Mouse (Mus musculus) stomach, embryonic 14.5 days (tissue): Measurements from ENCODE around the gene Caskin1. TPM values are rescaled to one million over a fixed set of nuclear protein-coding genes. Genes with fewer than 3 reads are reported as not detected.

Experiments
- ATAC-seq: fragments of 200-750 bp; cut with Nextera tagmentation; 2 replicates; pipeline ENCODE4 v1.8.0; 2017; ENCODE audit warnings: low read depth, moderate TSS enrichment; ENCODE audit not compliant: insufficient number of reproducible peaks, insufficient read depth, low FRiP score
- H3K27ac ChIP-seq: fragments of 300-500 bp; sonication (generic); 2 replicates; pipeline ENCODE4 v1.5.1; 2014; ENCODE audit warnings: mild to moderate bottlenecking, low read length, moderate library complexity, mixed read lengths
- H3K27me3 ChIP-seq: fragments of 300-500 bp; sonication (generic); 2 replicates; pipeline ENCODE4 v1.6.1; 2014; ENCODE audit warnings: low read length, control low read depth, mixed read lengths; ENCODE audit not compliant: control insufficient read depth, insufficient read depth
- H3K36me3 ChIP-seq: fragments of 300-500 bp; sonication (generic); 2 replicates; pipeline ENCODE4 v1.6.1; 2014; ENCODE audit warnings: mild to moderate bottlenecking, control low read depth, low read length, moderate library complexity, mixed read lengths; ENCODE audit not compliant: control insufficient read depth, insufficient read depth
- H3K4me1 ChIP-seq: fragments of 300-500 bp; sonication (generic); 2 replicates; pipeline ENCODE4 v1.6.1; 2014; ENCODE audit warnings: low read length, control low read depth, mixed read lengths; ENCODE audit not compliant: control insufficient read depth, insufficient read depth
- H3K4me2 ChIP-seq: fragments of 300-500 bp; sonication (generic); replicated peaks from 2 replicates; pipeline ENCODE4 v1.6.1; 2014; ENCODE audit warnings: low read depth, low read length, control low read depth
- H3K4me3 ChIP-seq: fragments of 300-500 bp; sonication (generic); 2 replicates; pipeline ENCODE4 v1.5.1; 2014; ENCODE audit warnings: low read depth, low read length, control low read depth
- H3K9ac ChIP-seq: fragments of 300-500 bp; sonication (generic); replicated peaks from 2 replicates; pipeline ENCODE4 v1.6.1; 2014; ENCODE audit warnings: low read depth, mild to moderate bottlenecking, control low read depth, low read length, moderate library complexity, mixed read lengths
- H3K9me3 ChIP-seq: fragments of 300-500 bp; sonication (generic); 2 replicates; pipeline ENCODE4 v1.6.1; 2016; ENCODE audit warnings: low read depth, low read length, control low read depth; ENCODE audit not compliant: control insufficient read depth
- WGBS: fragments of 180-500 bp; shearing (Covaris S2); extraction: QIAGEN DNeasy Blood & Tissue Kit; methylation state at CpG from one replicate; pipeline ENCODE4 v1.1.7; 2014; 5-methylcytosine and 5-hydroxymethylcytosine counted together
- polyA plus RNA-seq: library from polyadenylated mRNA; unstranded; fragments of >200 nt; fragmentation: Nextera tagmentation; extraction: Ambion mirVana; gene quantifications from 2 replicates; pipeline ENCODE4 v1.2.1, GENCODE M21; 2014

Caskin1 gene
- polyA plus RNA-seq, 1 experiment from 2014 or later = 3.8 TPM

GRCm38 (mm10) chr17:24529883-24530282 lies 41.5 kb downstream of the Caskin1 start:
- Histone ChIP-seq H3K27me3 (no peaks in the 10 kb centered on the region), H3K4me1 (peaks cover 27% of the 10 kb centered on the region), H3K36me3 (peaks cover 16% of the 10 kb centered on the region; the same call in 1 of the 2 replicates), H3K4me3 (peak overlapping the region; percentile 85), H3K9ac (peak overlapping the region; percentile 57), H3K9me3 (no peaks in the 10 kb centered on the region), H3K27ac (peak overlapping the region; percentile 56; the same call in 1 of the 2 replicates), H3K4me2 (peak overlapping the region; percentile 84)
- ATAC-seq = no peak
- WGBS = 29% methylated on average over 5 of the region's 5 CpGs

DNA sequence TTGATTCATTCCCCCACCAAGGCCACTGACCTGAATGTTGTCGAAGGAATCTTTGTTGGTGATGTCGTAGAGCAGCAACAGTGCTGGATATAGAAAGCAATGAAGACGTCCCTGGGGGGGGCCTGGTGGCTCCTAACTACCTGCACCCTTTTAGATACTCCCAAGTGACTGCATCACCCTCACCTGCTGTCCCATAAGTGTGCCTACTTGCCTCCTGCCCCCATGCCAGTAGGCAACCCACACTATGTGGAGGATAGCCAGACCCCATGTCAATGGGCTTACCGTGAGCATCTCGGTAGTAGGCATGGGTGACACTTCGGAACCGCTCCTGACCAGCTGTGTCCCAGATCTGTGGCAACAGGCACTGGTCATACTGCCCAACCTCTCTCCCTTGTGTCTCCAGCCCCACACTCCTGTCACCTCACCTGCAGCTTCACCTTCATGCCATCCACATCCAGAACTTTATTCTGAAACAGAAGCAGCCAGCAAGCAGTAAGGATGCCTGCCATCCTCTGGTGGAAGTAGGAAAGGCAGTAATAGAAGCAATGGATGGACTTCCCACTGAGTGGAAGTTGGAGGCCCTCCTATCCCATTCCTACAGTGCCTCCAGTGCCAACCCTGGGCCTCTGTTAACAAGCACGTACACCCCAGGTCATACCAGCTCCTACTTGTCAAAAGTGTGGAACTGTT lies 42.1 kb downstream of the Caskin1 start:
- Histone ChIP-seq H3K4me3 (peak overlapping the region; percentile 85; the same call in 1 of the 2 replicates), H3K36me3 (peaks cover 16% of the 10 kb centered on the region; the same call in 1 of the 2 replicates), H3K27ac (peak overlapping the region; percentile 56; the same call in 1 of the 2 replicates), H3K4me1 (peaks cover 27% of the 10 kb centered on the region), H3K4me2 (peak overlapping the region; percentile 84), H3K9ac (peak overlapping the region; percentile 57), H3K9me3 (no peaks in the 10 kb centered on the region), H3K27me3 (no peaks in the 10 kb centered on the region)
- 34% methylated on average over 8 of the region's 8 CpGs for WGBS
- no peak for ATAC-seq

GRCm38 (mm10) chr17:24531064-24531463 lies 42.7 kb downstream of the Caskin1 start:
- WGBS = 60% methylated on average over 3 of the region's 3 CpGs
- 0 out of 2 replicates have a peak overlapping the region, but pooled peaks have one; percentile 84 for H3K4me2 ChIP-seq
- peaks cover 27% of the 10 kb centered on the region for H3K4me1 ChIP-seq
- H3K27me3 ChIP-seq = no peaks in the 10 kb centered on the region
- no peak overlapping the region for H3K9ac ChIP-seq
- no peaks in the 10 kb centered on the region for H3K9me3 ChIP-seq
- no peak overlapping the region for H3K4me3 ChIP-seq
- H3K36me3 ChIP-seq = peaks cover 16% of the 10 kb centered on the region; the same call in 1 of the 2 replicates
- no peak overlapping the region for H3K27ac ChIP-seq
- ATAC-seq = no peak

- ATAC-seq = no peak
- no peak overlapping the region for H3K4me2 ChIP-seq
- peaks cover 20% of the 10 kb centered on the region for H3K4me1 ChIP-seq
- H3K9me3 ChIP-seq = no peaks in the 10 kb centered on the region
- H3K4me3 ChIP-seq = no peak overlapping the region
- H3K27ac ChIP-seq = no peak overlapping the region
- H3K9ac ChIP-seq = no peak overlapping the region
- WGBS = 70% methylated on average over 7 of the region's 7 CpGs
- no peaks in the 10 kb centered on the region for H3K27me3 ChIP-seq
- peaks cover 16% of the 10 kb centered on the region; the same call in 1 of the 2 replicates for H3K36me3 ChIP-seq
Observed at GRCm38 (mm10) chr17:24532045-24532444, 43.6 kb downstream of the Caskin1 start.

DNA sequence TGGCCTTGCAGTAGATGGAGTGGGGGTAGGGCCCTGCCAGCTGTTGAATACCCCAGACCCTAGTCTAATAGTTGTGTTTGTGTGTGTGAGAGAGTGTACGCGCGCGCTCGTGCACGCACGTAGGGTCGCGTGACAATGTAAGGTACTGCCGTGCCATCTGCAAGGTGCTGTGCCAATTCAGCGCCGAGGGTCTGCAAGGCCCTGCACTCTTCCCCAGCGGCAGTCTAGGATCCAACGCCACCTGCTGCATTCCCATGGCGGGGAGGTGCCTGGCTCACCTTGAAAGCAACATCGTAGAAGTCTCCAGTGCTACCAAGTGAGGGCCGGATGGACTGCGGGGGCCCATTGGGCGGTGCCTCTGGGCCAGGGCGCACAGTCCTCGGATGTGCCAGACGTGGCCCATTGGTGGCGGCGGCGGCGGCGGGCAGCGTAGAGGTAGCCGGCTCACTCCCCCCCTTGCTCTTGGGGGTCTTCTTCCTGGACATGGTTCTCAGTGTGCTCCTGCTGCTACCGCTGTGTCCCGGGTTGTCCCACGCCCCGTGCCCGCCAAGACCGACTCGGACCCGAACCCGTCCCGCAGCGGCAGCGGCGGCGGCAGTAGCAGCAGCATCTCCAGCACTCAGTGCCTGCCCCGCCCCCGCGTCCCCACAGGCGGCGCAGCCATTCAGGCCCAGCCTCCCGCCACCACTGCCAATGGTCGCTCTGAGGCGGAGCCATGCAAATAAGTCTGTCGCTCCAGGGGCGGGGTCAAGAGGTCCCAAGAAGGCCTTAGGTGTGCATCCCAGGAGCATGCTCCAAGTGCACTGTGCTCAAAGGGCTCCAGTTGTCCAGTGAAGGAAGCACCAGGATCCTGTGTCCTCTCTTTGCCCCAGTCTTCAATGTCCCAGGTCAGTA lies 44.9 kb downstream of the Caskin1 start:
- Histone ChIP-seq H3K4me3 (peak overlapping the region; percentile 29; the same call in 1 of the 2 replicates), H3K27ac (no peak overlapping the region), H3K9ac (peak overlapping the region; percentile 18; the same call in 1 of the 2 replicates), H3K9me3 (no peaks in the 10 kb centered on the region), H3K4me2 (peak overlapping the region; percentile 66), H3K27me3 (no peaks in the 10 kb centered on the region), H3K36me3 (peaks cover 16% of the 10 kb centered on the region; the same call in 1 of the 2 replicates), H3K4me1 (peaks cover 20% of the 10 kb centered on the region)
- 9% methylated on average over 53 of the region's 53 CpGs for WGBS
- ATAC-seq = peak; percentile 71

- WGBS = 86% methylated on average over 8 of the region's 8 CpGs
Observed at GRCm38 (mm10) chr17:24534160-24534718, 45.8 kb downstream of the Caskin1 start, which contains the start of gene Rab26. Gene Rab26 (minus strand): TSS chr17:24534210.

GRCm38 (mm10) chr17:24535300-24535699 lies 46.9 kb downstream of the Caskin1 start:
- no peak overlapping the region for H3K27ac ChIP-seq

More at GRCm38 (mm10) chr17:24534160-24534718, 45.8 kb downstream of the Caskin1 start, which contains the start of gene Rab26:
- peak within 1 kb of the TSS; percentile 29; the same call in 1 of the 2 replicates for H3K4me3 ChIP-seq
- peaks cover 20% of the 10 kb centered on the region for H3K4me1 ChIP-seq
- peaks cover 14% of the 10 kb centered on the region; the same call in 1 of the 2 replicates for H3K36me3 ChIP-seq
- H3K4me2 ChIP-seq = peak within 1 kb of the TSS; percentile 66
- H3K27me3 ChIP-seq = no peaks in the 10 kb centered on the region
- H3K9ac ChIP-seq = peak within 1 kb of the TSS; percentile 18; the same call in 1 of the 2 replicates
- H3K9me3 ChIP-seq = no peaks in the 10 kb centered on the region
- no peak for ATAC-seq
- no peak within 1 kb of the TSS for H3K27ac ChIP-seq

DNA sequence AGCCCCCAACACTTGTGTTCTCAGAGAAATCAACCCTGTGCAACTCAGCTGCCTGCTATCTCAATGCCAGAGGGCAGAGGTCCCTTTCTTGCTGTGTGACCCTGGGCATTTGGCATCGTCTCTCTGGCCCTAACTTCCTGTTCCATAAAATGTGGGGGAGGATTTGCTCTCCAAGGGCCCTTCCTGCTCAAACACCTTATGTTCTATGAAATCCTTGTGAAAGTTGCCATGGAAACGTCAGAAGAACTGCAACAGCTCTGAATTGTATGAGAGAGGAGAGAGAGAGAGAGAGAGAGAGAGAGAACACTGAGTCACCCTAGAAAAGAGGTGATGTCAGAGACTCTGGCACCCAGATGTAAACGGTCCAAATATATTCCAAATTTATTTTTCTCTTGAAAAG lies 49.1 kb downstream of the Caskin1 start:
- H3K4me2 ChIP-seq = no peak overlapping the region
- H3K36me3 ChIP-seq = no peaks in the 10 kb centered on the region
- no peak overlapping the region for H3K4me3 ChIP-seq
- 30% methylated on average over 3 of the region's 3 CpGs for WGBS
- no peak for ATAC-seq
- no peak overlapping the region for H3K9ac ChIP-seq
- H3K9me3 ChIP-seq = no peaks in the 10 kb centered on the region
- H3K27me3 ChIP-seq = no peaks in the 10 kb centered on the region
- H3K27ac ChIP-seq = no peak overlapping the region
- H3K4me1 ChIP-seq = peaks cover 7% of the 10 kb centered on the region

More at GRCm38 (mm10) chr17:24535300-24535699, 46.9 kb downstream of the Caskin1 start:
- Histone ChIP-seq H3K9ac (no peak overlapping the region), H3K27me3 (no peaks in the 10 kb centered on the region), H3K4me1 (peaks cover 10% of the 10 kb centered on the region), H3K36me3 (peaks cover 4% of the 10 kb centered on the region; the same call in 1 of the 2 replicates), H3K4me2 (no peak overlapping the region), H3K4me3 (no peak overlapping the region), H3K9me3 (no peaks in the 10 kb centered on the region)
- 44% methylated on average over 5 of the region's 5 CpGs for WGBS
- ATAC-seq = no peak
